Mouse (Mus musculus): ENCODE measurements at regions not wholly inside any gene's neighbourhood (a gene's known extent, or its start where the extent isn't known, plus 50 kb on each side); places are given as distances from the start of the nearest gene placed in this dataset.

GRCm38 (mm10) chr19:59395739-59396138 is 50.2 kb upstream of the Pdzd8 start:
- Histone ChIP-seq H3K4me2 (no peak overlapping the region), H3K4me1 (replicated peaks) (peaks cover 15% of the 10 kb centered on the region; the same call in 1 of the 2 replicates), H3K27me3 (peaks cover 62% of the 10 kb centered on the region), H3K9ac (no peak overlapping the region), H3K9me3 (replicated peaks) (no peaks in the 10 kb centered on the region), H3K36me3 (no peaks in the 10 kb centered on the region), H3K27ac (no peak overlapping the region), H3K4me3 (no peak overlapping the region)
- peak; percentile 62 for ATAC-seq (replicated peaks; ENCODE audit: insufficient number of reproducible peaks, insufficient read depth, low FRiP score, low read depth)
- WGBS: 26% methylated on average over 9 of the region's 9 CpGs

DNA sequence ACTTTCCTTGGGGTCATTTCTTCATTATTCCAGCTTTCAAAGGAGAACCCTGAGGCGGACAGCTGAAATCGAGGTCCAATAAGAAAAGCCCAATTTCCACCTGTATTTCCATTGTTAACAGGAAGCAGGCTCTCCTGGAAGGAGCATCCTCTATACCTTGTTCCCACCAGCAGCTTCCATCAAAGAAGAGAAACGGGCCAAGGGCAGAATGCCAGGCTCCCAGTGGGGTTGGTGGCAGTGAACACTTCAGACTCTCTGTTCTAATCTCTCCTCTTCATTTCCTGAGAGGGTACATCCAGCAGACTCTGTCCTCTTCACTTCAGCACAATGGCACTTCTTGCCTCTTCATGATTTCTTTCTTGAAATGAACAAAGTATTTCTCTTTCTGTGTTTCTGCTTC is 50.9 kb upstream of the Pdzd8 start:
- no peaks in the 10 kb centered on the region for H3K36me3 ChIP-seq
- 68% methylated on average over 3 of the region's 3 CpGs for WGBS
- no peak overlapping the region for H3K4me3 ChIP-seq
- no peaks in the 10 kb centered on the region for H3K9me3 ChIP-seq (replicated peaks)
- H3K4me2 ChIP-seq: no peak overlapping the region
- no peak overlapping the region for H3K9ac ChIP-seq
- peaks cover 15% of the 10 kb centered on the region; the same call in 1 of the 2 replicates for H3K4me1 ChIP-seq (replicated peaks)
- no peak overlapping the region for H3K27ac ChIP-seq
- no peak for ATAC-seq (replicated peaks; ENCODE audit: insufficient number of reproducible peaks, insufficient read depth, low FRiP score, low read depth)
- peaks cover 67% of the 10 kb centered on the region for H3K27me3 ChIP-seq

- peaks cover 18% of the 10 kb centered on the region; the same call in 1 of the 2 replicates for H3K4me1 ChIP-seq (replicated peaks)
- no peak overlapping the region for H3K4me2 ChIP-seq
- no peak overlapping the region for H3K9ac ChIP-seq
- WGBS: 33% methylated on average over 11 of the region's 11 CpGs
- no peaks in the 10 kb centered on the region for H3K36me3 ChIP-seq
- H3K9me3 ChIP-seq (replicated peaks): no peaks in the 10 kb centered on the region
- no peak for ATAC-seq (replicated peaks; ENCODE audit: insufficient number of reproducible peaks, insufficient read depth, low FRiP score, low read depth)
- H3K27ac ChIP-seq: no peak overlapping the region
- no peak overlapping the region for H3K4me3 ChIP-seq
- H3K27me3 ChIP-seq: peaks cover 61% of the 10 kb centered on the region
Measured at GRCm38 (mm10) chr19:59399849-59400585, 54.4 kb upstream of the Pdzd8 start.

DNA sequence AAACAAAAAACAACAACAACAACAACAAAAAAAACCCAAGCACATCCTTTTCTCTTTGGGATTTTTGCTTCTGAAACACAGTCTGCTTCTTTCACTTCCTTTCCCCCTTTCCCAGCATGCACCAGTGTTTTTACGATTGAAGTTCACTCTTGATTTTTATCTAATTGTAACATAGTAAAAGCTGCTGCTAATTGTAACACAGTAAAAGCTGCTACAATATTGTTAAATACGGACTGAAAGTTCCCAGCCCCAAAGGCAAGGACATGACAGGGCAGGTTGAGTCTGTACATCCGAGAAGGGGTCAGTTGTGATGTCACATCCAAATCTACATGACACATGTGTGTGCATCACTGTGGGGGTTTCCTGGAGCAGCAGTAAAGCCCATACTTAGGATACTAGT is 55.7 kb upstream of the Pdzd8 start:
- 63% methylated on average over 3 of the region's 3 CpGs for WGBS
- peaks cover 11% of the 10 kb centered on the region; the same call in 1 of the 2 replicates for H3K4me1 ChIP-seq (replicated peaks)
- H3K27me3 ChIP-seq: peaks cover 57% of the 10 kb centered on the region
- no peak overlapping the region for H3K27ac ChIP-seq
- H3K9me3 ChIP-seq (replicated peaks): no peaks in the 10 kb centered on the region
- no peaks in the 10 kb centered on the region for H3K36me3 ChIP-seq
- no peak overlapping the region for H3K4me2 ChIP-seq
- H3K4me3 ChIP-seq: no peak overlapping the region
- no peak overlapping the region for H3K9ac ChIP-seq
- no peak for ATAC-seq (replicated peaks; ENCODE audit: insufficient number of reproducible peaks, insufficient read depth, low FRiP score, low read depth)

DNA sequence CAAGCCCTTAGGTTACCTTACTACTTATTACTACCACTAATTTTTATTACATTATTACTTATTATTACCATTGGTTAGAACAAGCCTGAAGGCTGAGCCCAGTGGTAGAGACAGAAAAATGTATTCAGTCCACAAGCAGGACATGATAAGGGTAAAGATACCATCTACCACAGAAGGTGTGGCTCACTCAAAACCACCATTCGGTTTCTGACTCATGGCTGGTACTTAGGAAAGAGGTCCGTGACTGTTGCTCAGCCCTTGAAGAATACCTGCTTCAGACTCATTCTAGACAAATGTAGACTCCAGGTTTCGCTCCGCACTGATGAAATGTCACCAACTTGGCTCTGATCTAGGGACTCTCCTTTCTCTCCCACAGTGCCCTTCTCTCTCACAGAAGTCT is 56.1 kb upstream of the Emx2 start:
- no peaks in the 10 kb centered on the region for H3K9me3 ChIP-seq (replicated peaks)
- no peak for ATAC-seq (replicated peaks; ENCODE audit: insufficient number of reproducible peaks, insufficient read depth, low FRiP score, low read depth)
- WGBS: 85% methylated on average over 4 of the region's 4 CpGs

DNA sequence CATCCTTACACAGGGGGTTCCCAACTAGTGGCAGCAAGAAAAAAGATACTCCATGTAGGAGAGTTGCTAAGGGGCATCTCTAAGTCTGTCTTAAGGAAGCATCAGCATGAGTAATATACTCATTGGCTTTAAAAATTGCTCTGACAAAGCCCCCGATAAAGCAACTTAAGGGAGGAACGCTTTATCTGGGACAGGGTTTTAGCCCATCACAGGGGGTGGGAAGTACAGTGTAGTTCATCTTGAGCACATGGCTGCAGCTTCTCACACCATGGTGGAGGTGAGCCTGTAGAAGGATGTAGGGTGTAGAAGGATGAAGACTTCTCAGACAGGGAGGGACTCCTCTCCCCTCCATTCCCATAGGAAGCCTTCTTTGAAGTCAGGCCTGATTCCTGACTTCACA is 54.1 kb upstream of the Emx2 start:
- Histone ChIP-seq H3K4me3 (no peak overlapping the region), H3K4me2 (no peak overlapping the region), H3K9ac (no peak overlapping the region), H3K27me3 (peaks cover 39% of the 10 kb centered on the region), H3K27ac (no peak overlapping the region), H3K4me1 (replicated peaks) (peaks cover 8% of the 10 kb centered on the region; the same call in 1 of the 2 replicates), H3K36me3 (no peaks in the 10 kb centered on the region), H3K9me3 (replicated peaks) (no peaks in the 10 kb centered on the region)
- no peak for ATAC-seq (replicated peaks; ENCODE audit: insufficient number of reproducible peaks, insufficient read depth, low FRiP score, low read depth)
- WGBS: 87% methylated on average over 2 of the region's 2 CpGs

More for the DNA sequence above, 56.1 kb upstream of the Emx2 start:
- Histone ChIP-seq H3K36me3 (no peaks in the 10 kb centered on the region), H3K4me1 (replicated peaks) (peaks cover 8% of the 10 kb centered on the region; the same call in 1 of the 2 replicates), H3K4me3 (no peak overlapping the region), H3K4me2 (no peak overlapping the region), H3K9ac (no peak overlapping the region), H3K27me3 (peaks cover 49% of the 10 kb centered on the region), H3K27ac (no peak overlapping the region)

GRCm38 (mm10) chr19:59404766-59405165 is 53.4 kb upstream of the Emx2 start:
- Histone ChIP-seq H3K9me3 (replicated peaks) (no peaks in the 10 kb centered on the region), H3K9ac (no peak overlapping the region), H3K27ac (no peak overlapping the region), H3K4me1 (replicated peaks) (peaks cover 8% of the 10 kb centered on the region; the same call in 1 of the 2 replicates), H3K36me3 (no peaks in the 10 kb centered on the region), H3K4me3 (no peak overlapping the region), H3K4me2 (no peak overlapping the region), H3K27me3 (peaks cover 36% of the 10 kb centered on the region)
- 77% methylated on average over 1 of the region's 1 CpGs for WGBS
- no peak for ATAC-seq (replicated peaks; ENCODE audit: insufficient number of reproducible peaks, insufficient read depth, low FRiP score, low read depth)

DNA sequence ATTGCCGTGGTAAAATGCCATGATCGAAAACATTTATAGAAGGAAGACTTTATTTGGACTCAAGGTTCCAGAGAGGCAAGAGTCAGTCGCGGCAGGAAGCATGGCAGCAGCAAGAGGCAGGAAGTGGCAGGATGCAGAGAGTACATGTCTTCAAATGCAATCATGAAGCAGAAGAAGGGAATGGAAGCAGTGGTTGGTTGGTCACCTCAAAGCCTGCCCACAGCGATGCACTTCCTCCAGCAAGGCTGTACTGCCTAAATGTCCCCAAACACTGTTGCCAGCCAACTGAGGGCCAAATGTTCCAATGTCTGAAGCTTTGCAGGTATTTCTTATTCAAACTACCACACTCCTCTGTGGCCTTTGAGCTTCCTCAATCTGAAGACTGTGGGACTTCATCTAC is 52.6 kb upstream of the Emx2 start:
- Histone ChIP-seq H3K9ac (no peak overlapping the region), H3K9me3 (replicated peaks) (no peaks in the 10 kb centered on the region), H3K4me3 (no peak overlapping the region), H3K4me1 (replicated peaks) (0 out of 2 replicates have a peak, but pooled peaks cover 3% of the 10 kb centered on the region), H3K4me2 (no peak overlapping the region), H3K36me3 (no peaks in the 10 kb centered on the region), H3K27me3 (peaks cover 31% of the 10 kb centered on the region), H3K27ac (no peak overlapping the region)
- 81% methylated on average over 5 of the region's 5 CpGs for WGBS
- no peak for ATAC-seq (replicated peaks; ENCODE audit: insufficient number of reproducible peaks, insufficient read depth, low FRiP score, low read depth)

- WGBS: 47% methylated on average over 2 of the region's 2 CpGs
- Histone ChIP-seq H3K27ac (no peak overlapping the region), H3K9me3 (replicated peaks) (no peaks in the 10 kb centered on the region), H3K4me3 (no peak overlapping the region), H3K9ac (no peak overlapping the region), H3K27me3 (peaks cover 30% of the 10 kb centered on the region), H3K4me2 (no peak overlapping the region), H3K4me1 (replicated peaks) (no peaks in the 10 kb centered on the region), H3K36me3 (no peaks in the 10 kb centered on the region)
- no peak for ATAC-seq (replicated peaks; ENCODE audit: insufficient number of reproducible peaks, insufficient read depth, low FRiP score, low read depth)
Measured at GRCm38 (mm10) chr19:59408094-59408493, 50.1 kb upstream of the Emx2 start.
